Mouse (Mus musculus) layer of hippocampus, adult 8-10 months (tissue): ENCODE results near the gene Lrrtm1. TPM values are rescaled to one million over a fixed set of nuclear protein-coding genes. Genes with fewer than 3 reads are reported as not detected.

Source experiments
- DNase-seq, 2 experiments: peaks; one replicate each; pipeline ENCODE4 v3.0.0; 2022; ENCODE audit warnings: low spot score in 2 of 2
- total RNA-seq, 4 experiments: library from RNA; stranded (reverse); gene quantifications; 2 replicates each; pipeline ENCODE4 v1.2.4; 2022

The Lrrtm1 gene
- 10 to 100 TPM; 92.6 to 96.6 (median 93.5) TPM for total RNA-seq

- peak; percentile 82 to 84 for DNase-seq
Observed at GRCm38 (mm10) chr6:77242601-77243406, at the start of gene Lrrtm1. Lrrtm1 (plus strand) TSS chr6:77242689.

- no peak for DNase-seq
Observed at GRCm38 (mm10) chr6:77196650-77197049, 45.8 kb upstream of the Lrrtm1 start.

GRCm38 (mm10) chr6:77199375-77199774 lies 43.1 kb upstream of the Lrrtm1 start:
- DNase-seq, result no peak

- peak; percentile 63 to 66 for DNase-seq
Observed at GRCm38 (mm10) chr6:77209183-77209582, 33.3 kb upstream of the Lrrtm1 start.

DNA sequence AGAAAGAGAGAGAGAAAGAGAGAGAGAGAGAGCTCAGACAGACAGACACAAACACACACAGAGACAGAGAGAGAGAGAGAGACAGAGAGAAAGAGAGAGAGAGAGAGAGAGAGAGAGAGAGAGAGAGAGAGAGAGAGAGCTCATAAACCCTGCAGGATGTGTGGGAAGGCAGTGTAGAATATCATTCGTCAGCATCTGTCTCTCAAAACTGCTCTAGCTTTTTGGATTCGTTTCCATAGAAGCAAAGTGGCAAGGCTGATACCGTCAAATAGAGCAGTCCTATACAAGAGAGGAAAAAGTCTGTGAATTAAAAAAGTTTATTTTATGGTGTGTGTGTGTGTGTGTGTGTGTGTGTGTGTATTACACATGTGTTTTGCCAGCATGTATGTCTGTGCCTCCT lies 32.6 kb upstream of the Lrrtm1 start:
- no peak for DNase-seq

GRCm38 (mm10) chr6:77213757-77214409 lies 28.6 kb upstream of the Lrrtm1 start:
- no peak for DNase-seq

- DNase-seq, result no peak
Observed at GRCm38 (mm10) chr6:77215322-77215721, 27.2 kb upstream of the Lrrtm1 start.

- no peak for DNase-seq
Observed at GRCm38 (mm10) chr6:77218875-77219274, 23.6 kb upstream of the Lrrtm1 start.

DNA sequence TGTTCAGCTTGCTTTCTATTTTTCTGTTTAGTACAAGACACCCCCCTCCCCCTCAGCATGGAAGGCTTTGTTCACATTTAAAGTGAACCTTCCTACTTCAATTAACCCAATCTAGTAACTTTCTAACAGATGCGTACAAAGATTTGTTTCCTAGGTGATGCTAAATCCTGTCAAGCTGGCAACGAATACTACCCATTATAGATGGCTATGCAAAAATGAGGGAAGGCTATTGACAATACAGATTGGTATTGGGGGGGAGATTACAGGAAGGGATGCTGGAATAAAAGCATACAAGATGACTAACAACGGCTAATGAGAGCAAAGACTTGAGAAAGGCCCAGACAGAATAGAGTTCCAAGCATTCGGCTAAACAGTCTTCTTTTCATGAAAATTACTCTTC lies 21.7 kb upstream of the Lrrtm1 start:
- DNase-seq, result no peak

- peak; percentile 69 to 75 for DNase-seq
Observed at GRCm38 (mm10) chr6:77222849-77223638, 19.4 kb upstream of the Lrrtm1 start.

- no peak for DNase-seq
Observed at GRCm38 (mm10) chr6:77240426-77240825, 2.1 kb upstream of the Lrrtm1 start.

- peak; percentile 44 to 47 for DNase-seq
Observed at GRCm38 (mm10) chr6:77243541-77244231, 1.2 kb downstream of the Lrrtm1 start.

DNA sequence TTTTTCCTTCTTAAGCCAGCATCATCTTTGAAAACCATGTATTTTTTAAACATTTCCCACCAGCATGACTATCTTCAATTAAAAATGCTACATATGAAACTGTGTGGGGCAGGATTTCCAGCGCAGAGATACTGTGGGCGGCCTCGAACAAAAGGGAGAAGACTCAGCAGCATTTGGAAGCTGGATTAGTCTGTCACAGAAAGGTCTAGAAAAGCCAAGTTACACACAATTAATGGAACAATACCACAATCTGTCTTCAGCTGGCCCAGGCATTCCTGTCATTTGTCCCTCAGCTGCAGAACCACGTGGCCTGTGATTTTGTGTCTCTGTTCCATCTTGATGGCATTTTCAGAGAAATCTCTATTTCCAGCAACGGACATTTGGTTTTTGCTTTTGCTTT lies 11.0 kb downstream of the Lrrtm1 start:
- DNase-seq, result peak; percentile 42 to 52

GRCm38 (mm10) chr6:77256348-77256747 lies 13.9 kb downstream of the Lrrtm1 start:
- no peak for DNase-seq

DNA sequence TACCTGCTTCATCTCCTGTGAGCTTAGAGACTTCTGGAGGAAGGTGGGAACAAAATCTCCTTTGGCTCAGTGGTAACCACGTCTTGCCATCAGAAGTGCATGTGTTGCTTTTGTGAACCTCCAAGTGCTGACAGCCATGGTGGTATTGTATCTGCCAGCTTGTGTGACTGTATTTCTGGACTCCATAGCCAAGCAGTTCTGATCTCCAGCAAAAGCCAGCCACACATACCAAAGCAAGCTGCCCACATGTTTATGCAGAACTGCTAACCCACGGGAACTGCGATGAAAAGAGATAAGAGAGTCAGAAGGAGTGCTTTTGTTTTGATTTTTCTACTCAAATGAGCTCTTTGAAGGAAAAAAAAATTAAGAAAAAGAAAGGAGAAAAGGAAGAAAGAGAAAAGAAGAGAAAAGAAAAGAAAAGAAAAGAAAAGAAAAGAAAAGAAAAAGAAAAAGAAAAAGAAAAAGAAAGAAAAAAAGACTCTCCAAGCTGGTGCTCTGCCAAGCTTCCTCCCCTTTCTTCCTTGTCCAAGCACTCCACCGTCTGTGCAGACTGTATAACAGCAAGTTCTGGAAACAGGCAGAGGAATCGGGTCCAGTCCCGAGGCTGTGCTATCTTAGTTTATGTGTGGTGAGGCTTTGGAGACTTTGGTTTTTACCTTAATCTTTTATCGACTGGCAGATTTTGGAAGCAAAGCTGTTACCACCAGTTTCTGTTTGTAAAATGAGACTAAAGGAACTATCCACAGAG lies 15.0 kb downstream of the Lrrtm1 start:
- peak; percentile 22 to 33 for DNase-seq

GRCm38 (mm10) chr6:77265163-77265562 lies 22.7 kb downstream of the Lrrtm1 start:
- DNase-seq, result no peak

- peak; percentile 24 to 30 for DNase-seq
Observed at GRCm38 (mm10) chr6:77278794-77279193, 36.3 kb downstream of the Lrrtm1 start.

DNA sequence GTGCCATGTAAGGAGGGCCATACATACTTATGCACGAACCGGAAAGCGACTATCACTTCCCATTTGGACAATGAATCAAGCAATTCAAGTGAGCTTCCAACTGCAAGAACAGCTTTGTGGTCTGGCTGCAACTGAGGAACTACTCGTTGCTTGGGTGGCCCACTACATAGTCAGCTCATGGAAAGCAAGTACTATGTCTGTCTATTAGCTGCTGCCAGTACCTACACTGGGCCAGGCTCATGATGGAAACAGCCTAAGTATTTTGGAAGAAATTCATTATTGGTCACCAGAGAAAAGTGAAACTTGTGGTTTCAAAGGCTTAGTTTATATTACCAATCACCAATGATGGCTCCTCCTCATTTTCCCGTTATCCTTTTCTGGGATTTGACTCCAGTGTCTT lies 43.8 kb downstream of the Lrrtm1 start:
- no peak for DNase-seq

DNA sequence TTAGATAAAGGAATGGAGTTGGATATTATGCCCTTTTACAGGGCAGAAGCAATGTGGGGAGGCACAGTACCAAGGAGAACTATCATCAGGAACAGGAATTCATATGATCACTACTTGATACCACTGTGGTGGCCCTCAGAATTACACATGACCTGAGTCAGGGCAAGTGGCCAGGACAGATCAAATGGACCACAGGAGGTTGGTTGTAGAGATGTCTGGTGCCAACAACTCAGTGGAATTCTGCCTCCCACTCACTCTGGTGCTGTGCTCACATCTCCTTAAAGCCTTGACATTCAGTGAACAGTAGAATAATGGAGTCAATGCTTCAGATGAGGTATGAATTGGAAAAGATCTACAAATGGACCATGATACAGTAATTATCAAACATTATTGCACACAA lies 45.9 kb downstream of the Lrrtm1 start:
- no peak for DNase-seq

DNA sequence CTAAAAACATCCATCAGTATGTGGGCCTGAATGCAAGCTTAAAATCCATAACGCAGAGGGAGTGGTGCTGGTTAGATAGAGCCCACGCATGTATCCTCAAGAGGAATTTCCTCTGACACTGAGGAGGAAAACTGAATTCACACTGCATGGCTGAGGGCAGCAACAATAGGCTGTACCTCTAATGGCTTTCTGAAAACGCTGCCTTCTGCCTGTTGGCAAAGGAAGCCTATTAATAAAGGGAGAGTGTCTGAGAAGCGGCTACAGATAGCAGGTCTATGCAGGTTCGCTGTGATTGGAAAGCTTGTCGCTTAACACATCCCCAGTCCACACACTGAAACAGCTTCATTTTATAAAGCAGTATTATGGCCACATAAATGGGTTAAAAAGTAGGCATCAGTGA lies 48.9 kb downstream of the Lrrtm1 start:
- DNase-seq, result no peak

DNA sequence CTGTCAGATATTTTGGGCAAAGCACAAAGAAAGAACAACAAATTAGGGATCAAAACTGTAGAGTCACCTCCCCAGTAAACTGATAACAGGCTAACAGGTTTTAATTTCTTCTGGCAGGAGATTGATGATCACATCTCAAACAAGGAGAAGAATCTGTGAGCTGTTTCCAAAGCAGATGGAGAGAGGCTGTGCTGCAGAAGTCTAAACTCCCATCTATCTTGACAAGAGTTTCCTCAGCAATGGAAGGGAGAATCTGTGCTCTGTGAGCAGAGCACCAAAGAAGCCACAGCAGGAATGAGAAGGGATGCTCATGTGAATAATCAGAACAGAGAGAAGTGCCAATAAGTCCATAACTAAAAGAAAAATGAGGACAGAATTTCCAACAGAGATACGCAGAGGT lies 58.8 kb downstream of the Lrrtm1 start:
- DNase-seq, result no peak
